Mouse (Mus musculus): ENCODE measurements at regions not wholly inside any gene's neighbourhood (a gene's known extent, or its start where the extent isn't known, plus 50 kb on each side); places are given as distances from the start of the nearest gene placed in this dataset.

DNA sequence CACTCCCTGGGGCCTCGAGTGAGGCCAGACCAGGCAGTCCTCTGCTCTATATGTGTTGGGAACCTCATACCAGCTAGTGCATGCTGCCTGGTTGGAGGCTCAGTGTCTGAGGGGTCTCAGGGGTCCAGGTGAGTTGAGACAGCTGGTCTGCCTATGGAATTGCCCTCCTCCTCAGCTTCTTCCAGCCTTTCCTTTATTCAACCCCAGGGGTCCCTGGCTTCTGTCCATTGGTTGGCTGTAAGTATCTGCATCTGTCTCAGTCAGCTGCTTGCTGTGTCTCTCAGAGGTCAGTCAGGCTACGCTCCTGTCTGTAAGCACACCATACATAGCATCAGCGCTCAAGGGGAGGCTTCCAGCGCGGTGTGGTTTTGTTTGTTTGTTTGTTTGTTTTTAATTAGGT lies 92.5 kb upstream of the Sox5 start:
- H3K27me3 ChIP-seq (ENCODE audit: insufficient read depth, low read length) = peaks cover 8% of the 10 kb centered on the region; the same call in 1 of the 2 replicates
- no peak for TF ChIP-seq POU5F1 (IDR thresholded peaks at IDR 0.05; ENCODE audit: borderline replicate concordance, low read length)
- no peak for TF ChIP-seq NANOG (IDR thresholded peaks at IDR 0.05; ENCODE audit: borderline replicate concordance, low read length)
- TF ChIP-seq CTCF (conservative IDR thresholded peaks at IDR 0.05; ENCODE audit: low read length) = no peak
- H3K4me1 ChIP-seq (replicated peaks; ENCODE audit: low read depth, low read length) = peaks cover 14% of the 10 kb centered on the region
- no peaks in the 10 kb centered on the region for H3K9me3 ChIP-seq (ENCODE audit: low read length)
- H3K4me3 ChIP-seq (replicated peaks; ENCODE audit: low read length) = no peak overlapping the region
- no peaks in the 10 kb centered on the region for H3K36me3 ChIP-seq (ENCODE audit: insufficient read depth, low read length)

DNA sequence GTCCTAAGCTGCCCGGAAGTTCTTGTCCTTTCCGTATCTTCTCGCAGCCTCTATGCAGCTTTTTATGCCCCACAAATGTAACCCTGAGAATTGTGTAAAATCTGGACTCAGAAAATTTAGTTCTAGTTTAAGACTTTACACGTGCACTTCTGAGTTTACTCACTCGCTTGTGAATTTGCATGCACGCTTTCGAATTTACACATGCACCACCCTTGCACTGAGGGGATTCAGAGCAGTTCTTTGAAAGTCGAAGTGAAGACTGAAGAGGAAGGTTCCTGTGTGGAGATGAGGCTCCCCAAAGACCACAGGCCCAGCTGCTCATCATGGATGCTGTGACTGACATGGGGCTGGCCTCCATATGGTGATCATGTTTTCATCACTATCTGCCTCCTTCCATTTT lies 89.2 kb upstream of the Sox5 start:
- TF ChIP-seq POU5F1 (IDR thresholded peaks at IDR 0.05; ENCODE audit: borderline replicate concordance, low read length) (no peak), CTCF (conservative IDR thresholded peaks at IDR 0.05; ENCODE audit: low read length) (no peak), NANOG (IDR thresholded peaks at IDR 0.05; ENCODE audit: borderline replicate concordance, low read length) (no peak)
- Histone ChIP-seq H3K9me3 (ENCODE audit: low read length) (no peaks in the 10 kb centered on the region), H3K4me1 (replicated peaks; ENCODE audit: low read depth, low read length) (peaks cover 3% of the 10 kb centered on the region; the same call in 1 of the 2 replicates), H3K36me3 (ENCODE audit: insufficient read depth, low read length) (no peaks in the 10 kb centered on the region), H3K4me3 (replicated peaks; ENCODE audit: low read length) (no peak overlapping the region), H3K27me3 (ENCODE audit: insufficient read depth, low read length) (no peaks in the 10 kb centered on the region)

DNA sequence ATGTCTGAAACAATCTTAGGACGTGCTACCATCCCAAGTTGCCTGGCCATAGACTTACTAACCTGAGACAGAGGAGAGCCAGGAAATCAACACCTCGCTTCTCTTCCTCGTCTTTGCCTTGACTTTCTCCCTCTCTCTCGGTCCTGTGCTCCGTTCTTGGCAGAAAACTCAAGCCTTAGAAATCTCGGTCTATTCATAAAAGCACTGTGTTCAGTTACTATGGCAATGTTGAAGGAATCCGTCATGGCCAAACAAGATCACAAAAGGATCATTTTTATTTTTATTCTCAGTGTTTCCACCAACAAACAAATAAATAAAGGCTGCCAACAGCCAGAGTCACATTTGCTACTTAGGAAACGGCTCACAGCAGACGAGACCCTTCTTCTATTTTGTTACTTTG lies 85.6 kb upstream of the Sox5 start:
- no peaks in the 10 kb centered on the region for H3K4me1 ChIP-seq (replicated peaks; ENCODE audit: low read depth, low read length)
- H3K36me3 ChIP-seq (ENCODE audit: insufficient read depth, low read length) = no peaks in the 10 kb centered on the region
- no peak overlapping the region for H3K4me3 ChIP-seq (replicated peaks; ENCODE audit: low read length)
- no peaks in the 10 kb centered on the region for H3K27me3 ChIP-seq (ENCODE audit: insufficient read depth, low read length)
- no peaks in the 10 kb centered on the region for H3K9me3 ChIP-seq (ENCODE audit: low read length)
- no peak for TF ChIP-seq POU5F1 (IDR thresholded peaks at IDR 0.05; ENCODE audit: borderline replicate concordance, low read length)
- TF ChIP-seq CTCF (conservative IDR thresholded peaks at IDR 0.05; ENCODE audit: low read length) = no peak
- no peak for TF ChIP-seq NANOG (IDR thresholded peaks at IDR 0.05; ENCODE audit: borderline replicate concordance, low read length)

DNA sequence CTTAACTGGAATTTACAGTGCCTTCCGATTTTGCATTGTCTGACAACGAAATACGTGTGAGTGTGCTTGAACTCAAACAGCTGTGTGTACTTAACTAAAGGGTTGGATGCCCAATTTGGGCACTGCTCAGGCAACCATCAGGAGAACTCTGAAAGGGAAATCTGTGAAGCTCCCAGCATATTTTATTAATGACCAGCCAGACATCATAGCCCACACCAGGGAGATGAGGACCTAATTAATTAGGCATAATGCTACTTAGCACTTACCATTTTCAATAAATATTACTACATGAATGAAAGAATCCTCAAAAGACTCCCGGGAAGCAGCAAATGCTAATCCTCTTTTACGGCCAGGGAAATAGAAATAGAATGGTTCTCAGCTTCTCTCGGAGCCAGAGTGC lies 82.2 kb upstream of the Sox5 start:
- TF ChIP-seq CTCF (conservative IDR thresholded peaks at IDR 0.05; ENCODE audit: low read length) = no peak
- no peak for TF ChIP-seq NANOG (IDR thresholded peaks at IDR 0.05; ENCODE audit: borderline replicate concordance, low read length)
- TF ChIP-seq POU5F1 (IDR thresholded peaks at IDR 0.05; ENCODE audit: borderline replicate concordance, low read length) = no peak
- Histone ChIP-seq H3K9me3 (ENCODE audit: low read length) (no peaks in the 10 kb centered on the region), H3K4me3 (replicated peaks; ENCODE audit: low read length) (no peak overlapping the region), H3K36me3 (ENCODE audit: insufficient read depth, low read length) (no peaks in the 10 kb centered on the region), H3K4me1 (replicated peaks; ENCODE audit: low read depth, low read length) (no peaks in the 10 kb centered on the region), H3K27me3 (ENCODE audit: insufficient read depth, low read length) (no peaks in the 10 kb centered on the region)

DNA sequence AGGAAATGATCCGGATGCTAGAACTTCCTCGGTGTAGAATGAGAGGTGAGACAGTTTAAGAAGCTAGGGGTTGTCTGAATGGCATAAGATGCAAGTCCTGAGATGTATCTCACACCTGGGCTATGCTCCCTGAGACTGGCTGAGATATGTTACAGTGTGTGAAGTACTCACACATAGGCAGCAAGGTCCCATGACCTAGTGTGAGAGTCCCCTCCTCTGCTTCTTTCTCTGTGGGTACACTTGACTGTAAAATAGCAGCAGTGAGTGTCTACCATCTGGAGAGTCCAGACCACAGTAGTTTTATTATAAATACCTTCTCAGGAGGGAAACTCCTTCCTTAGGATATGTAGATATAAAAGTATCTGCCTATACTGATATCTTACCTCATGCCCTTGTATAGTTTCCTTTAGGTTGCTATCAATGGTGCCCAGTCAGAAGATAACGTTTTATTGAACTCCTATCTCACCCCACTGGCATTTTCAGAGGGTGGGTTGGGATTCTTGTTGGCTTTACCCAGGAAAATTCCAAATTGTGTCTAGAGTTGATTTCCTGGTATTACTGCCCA lies 81.7 kb upstream of the Sox5 start:
- Histone ChIP-seq H3K36me3 (ENCODE audit: insufficient read depth, low read length) (no peaks in the 10 kb centered on the region), H3K27me3 (ENCODE audit: insufficient read depth, low read length) (no peaks in the 10 kb centered on the region), H3K9me3 (ENCODE audit: low read length) (no peaks in the 10 kb centered on the region), H3K4me1 (replicated peaks; ENCODE audit: low read depth, low read length) (no peaks in the 10 kb centered on the region), H3K4me3 (replicated peaks; ENCODE audit: low read length) (no peak overlapping the region)
- TF ChIP-seq POU5F1 (IDR thresholded peaks at IDR 0.05; ENCODE audit: borderline replicate concordance, low read length) (no peak), NANOG (IDR thresholded peaks at IDR 0.05; ENCODE audit: borderline replicate concordance, low read length) (no peak), CTCF (conservative IDR thresholded peaks at IDR 0.05; ENCODE audit: low read length) (no peak)

DNA sequence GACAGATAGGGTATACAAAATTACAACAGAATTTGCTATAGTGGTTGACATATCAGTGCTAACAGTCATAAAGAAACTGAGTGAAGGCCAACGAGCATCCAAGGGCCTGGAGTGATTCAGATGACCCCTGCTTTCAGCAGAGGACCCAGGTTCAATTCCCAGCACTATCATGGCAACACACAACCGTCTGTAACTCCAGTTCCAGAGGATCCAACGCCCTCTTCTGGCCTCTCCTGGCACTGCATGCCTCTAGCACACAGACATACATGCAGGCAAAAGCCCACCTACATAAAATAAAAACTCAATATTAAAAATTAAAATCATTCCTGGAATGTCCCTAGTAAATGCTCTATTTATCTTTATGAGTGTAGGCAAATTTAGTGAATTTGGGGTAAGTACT lies 59.7 kb upstream of the Sox5 start:
- Histone ChIP-seq H3K36me3 (ENCODE audit: insufficient read depth, low read length) (no peaks in the 10 kb centered on the region), H3K4me1 (replicated peaks; ENCODE audit: low read depth, low read length) (no peaks in the 10 kb centered on the region), H3K9me3 (ENCODE audit: low read length) (no peaks in the 10 kb centered on the region), H3K27me3 (ENCODE audit: insufficient read depth, low read length) (no peaks in the 10 kb centered on the region), H3K4me3 (replicated peaks; ENCODE audit: low read length) (no peak overlapping the region)
- TF ChIP-seq NANOG (IDR thresholded peaks at IDR 0.05; ENCODE audit: borderline replicate concordance, low read length) (no peak), CTCF (conservative IDR thresholded peaks at IDR 0.05; ENCODE audit: low read length) (peak; percentile 38; the same call in 1 of the 2 replicates)

DNA sequence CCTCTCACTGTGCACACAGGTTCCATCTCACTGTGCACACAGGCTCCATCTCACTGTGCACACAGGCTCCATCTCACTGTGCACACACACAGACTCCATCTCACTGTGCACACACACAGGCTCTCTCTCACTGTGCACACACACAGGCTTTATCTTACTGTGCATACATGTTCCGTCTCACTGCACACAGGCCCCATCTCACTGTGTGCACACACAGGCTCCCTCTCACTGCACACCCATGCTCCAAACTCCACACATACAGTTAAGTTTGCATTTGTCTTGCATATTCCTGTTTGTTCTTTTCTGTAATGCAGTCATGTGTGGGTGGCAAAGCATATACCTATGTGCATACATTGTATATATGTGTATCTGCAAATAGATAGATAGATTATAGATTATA lies 57.6 kb upstream of the Sox5 start:
- TF ChIP-seq POU5F1 (IDR thresholded peaks at IDR 0.05; ENCODE audit: borderline replicate concordance, low read length) (no peak), CTCF (conservative IDR thresholded peaks at IDR 0.05; ENCODE audit: low read length) (no peak), NANOG (IDR thresholded peaks at IDR 0.05; ENCODE audit: borderline replicate concordance, low read length) (no peak)
- H3K27me3 ChIP-seq (ENCODE audit: insufficient read depth, low read length) = no peaks in the 10 kb centered on the region

DNA sequence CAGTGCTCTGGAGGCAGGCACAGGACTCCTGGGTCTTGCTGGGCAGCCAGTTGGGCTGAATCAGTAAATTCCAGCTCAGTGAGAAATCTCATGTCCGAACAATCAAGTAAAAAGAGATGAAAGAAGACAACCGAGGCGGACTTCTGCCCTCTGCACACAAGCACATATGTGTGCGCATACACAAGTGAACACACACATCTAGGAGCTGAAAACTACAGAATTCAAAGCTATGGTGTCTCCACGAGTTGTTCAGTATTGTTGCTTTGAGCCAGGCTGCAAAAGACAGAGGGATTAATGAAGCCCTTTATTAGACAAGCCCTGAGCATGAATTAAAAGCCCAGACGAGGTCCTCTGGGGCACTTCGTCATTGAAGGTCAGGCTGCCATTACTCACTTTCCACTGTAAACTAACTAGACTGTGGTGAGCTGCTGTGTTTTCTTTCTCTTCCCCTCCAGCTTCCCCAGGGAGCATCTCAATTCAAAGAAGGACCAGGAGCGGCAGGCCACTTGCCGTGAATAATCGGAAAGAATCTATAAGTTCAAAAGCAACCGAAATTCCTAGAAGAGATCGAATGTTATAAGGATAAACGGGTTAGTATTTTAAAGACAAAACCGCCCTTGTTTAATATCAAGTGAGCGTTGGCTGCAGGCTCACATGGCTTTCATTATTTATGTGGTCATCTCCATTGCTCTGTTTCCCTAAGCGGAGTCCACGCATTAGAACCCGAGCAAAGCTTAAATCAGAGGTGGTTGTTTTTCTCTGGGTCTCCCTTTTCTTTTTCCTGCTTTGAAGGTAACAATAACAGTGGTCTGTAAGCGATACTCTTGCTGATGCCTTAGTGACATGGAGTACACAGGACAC lies 52.8 kb upstream of the Sox5 start:
- TF ChIP-seq NANOG (IDR thresholded peaks at IDR 0.05; ENCODE audit: borderline replicate concordance, low read length) (no peak), CTCF (conservative IDR thresholded peaks at IDR 0.05; ENCODE audit: low read length) (no peak), POU5F1 (IDR thresholded peaks at IDR 0.05; ENCODE audit: borderline replicate concordance, low read length) (no peak)
- Histone ChIP-seq H3K9me3 (ENCODE audit: low read length) (no peaks in the 10 kb centered on the region), H3K27me3 (ENCODE audit: insufficient read depth, low read length) (no peaks in the 10 kb centered on the region), H3K36me3 (ENCODE audit: insufficient read depth, low read length) (no peaks in the 10 kb centered on the region), H3K4me3 (replicated peaks; ENCODE audit: low read length) (no peak overlapping the region), H3K4me1 (replicated peaks; ENCODE audit: low read depth, low read length) (no peaks in the 10 kb centered on the region)

More for the DNA sequence above, 57.6 kb upstream of the Sox5 start:
- Histone ChIP-seq H3K4me3 (replicated peaks; ENCODE audit: low read length) (no peak overlapping the region), H3K36me3 (ENCODE audit: insufficient read depth, low read length) (no peaks in the 10 kb centered on the region), H3K4me1 (replicated peaks; ENCODE audit: low read depth, low read length) (no peaks in the 10 kb centered on the region), H3K9me3 (ENCODE audit: low read length) (no peaks in the 10 kb centered on the region)
